Mouse (Mus musculus): Measurements from ENCODE around the gene Atp8a1. TPM values are rescaled to one million over a fixed set of nuclear protein-coding genes. Genes with fewer than 3 reads are reported as not detected.
A peak's percentile ranks its signal among the peaks of the same experiment; 100 is the strongest.

Gene Atp8a1
- total and polyA plus RNA-seq, 3 experiments, result 17.0 to 92.0 (median 23.5) TPM

DNA sequence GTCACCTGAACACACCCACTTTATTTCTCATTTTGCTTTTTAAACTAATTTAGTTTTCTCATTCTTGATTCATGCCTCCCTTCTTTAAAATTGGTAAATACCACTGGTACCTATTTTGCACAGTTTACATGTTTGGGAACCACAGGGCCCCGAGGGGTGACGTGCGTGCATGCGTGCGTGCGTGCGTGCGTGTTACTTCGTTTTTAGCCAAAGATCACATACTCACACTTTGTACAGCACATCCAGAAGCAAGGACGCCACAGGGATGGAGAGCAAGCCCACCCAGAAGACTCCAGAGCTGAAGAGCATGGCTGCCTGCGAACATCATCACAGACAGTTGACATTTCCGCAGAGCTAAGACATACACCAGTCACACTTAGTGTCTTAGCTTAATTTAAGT, 216.0 kb downstream of the Atp8a1 start:
- no peak for DNase-seq

GRCm38 (mm10) chr5:67629861-67630260, 217.4 kb downstream of the Atp8a1 start:
- no peak for DNase-seq

DNA sequence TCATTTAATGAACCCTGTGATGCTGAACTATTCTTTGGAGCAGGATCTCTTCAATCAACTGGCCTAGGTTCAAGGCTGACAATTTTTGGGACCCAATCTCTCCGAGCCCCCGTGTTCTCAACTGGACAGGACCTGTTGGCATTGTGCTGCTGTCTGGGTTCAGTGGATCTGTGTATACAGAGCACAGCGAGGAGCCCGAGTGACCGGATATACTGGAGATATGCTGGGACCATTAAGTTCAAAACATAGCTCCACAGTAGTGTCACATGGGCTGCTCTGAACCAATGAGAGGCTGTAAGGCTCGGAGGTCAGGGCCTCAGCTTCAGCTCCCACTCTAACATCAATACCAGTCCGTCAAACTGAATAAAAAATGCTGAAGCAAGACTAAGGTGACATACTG, 217.8 kb downstream of the Atp8a1 start:
- no peak for DNase-seq

- no peak for DNase-seq
These were observed 218.9 kb downstream of the Atp8a1 start for GRCm38 (mm10) chr5:67628180-67628940.

GRCm38 (mm10) chr5:67621230-67621629, 226.0 kb downstream of the Atp8a1 start:
- no peak for DNase-seq

- DNase-seq, result no peak
These were observed 237.8 kb downstream of the Atp8a1 start for GRCm38 (mm10) chr5:67609520-67609837.

DNA sequence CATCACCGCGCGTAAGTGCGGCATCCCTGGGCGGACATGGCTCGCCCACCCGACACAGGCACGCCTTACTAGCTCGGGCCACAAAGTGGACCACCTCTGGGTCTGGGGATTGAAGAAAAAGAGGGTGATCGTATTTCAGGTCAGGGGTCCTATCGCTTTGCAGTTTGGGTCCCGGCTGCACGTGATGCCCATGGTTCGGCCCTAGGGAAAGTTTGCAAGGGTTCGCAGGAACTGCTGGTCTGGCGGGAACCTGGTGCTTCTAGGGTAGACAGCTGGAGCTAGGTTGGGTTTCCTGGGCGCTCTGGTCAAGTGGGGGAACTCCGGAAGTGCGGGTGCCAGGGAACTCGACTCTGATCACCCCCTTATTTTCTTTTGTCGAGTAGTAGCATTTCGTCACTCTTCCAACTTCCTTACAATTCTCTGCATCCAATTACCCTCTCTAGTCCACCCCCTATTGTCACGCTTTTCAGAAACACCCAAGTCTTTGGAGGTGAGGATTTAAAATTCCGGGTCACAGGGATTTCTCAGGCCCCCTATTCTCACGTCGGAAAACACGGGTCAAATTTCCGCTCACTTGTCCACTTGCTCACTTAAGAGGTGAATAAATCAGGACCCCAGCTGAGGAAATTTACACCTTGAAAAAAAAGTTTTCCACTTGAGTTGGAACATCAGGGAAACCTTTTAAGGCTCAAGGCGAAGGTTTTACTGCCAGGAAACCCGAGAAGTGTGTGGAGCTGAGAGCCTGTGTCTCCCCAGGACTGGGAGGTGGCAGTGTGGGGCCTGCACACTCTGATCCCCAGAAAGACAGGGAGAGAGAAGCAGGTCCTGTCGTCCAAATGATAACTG, 238.3 kb downstream of the Atp8a1 start:
- no peak for DNase-seq

- DNase-seq, result peak; percentile 64
These were observed 239.2 kb downstream of the Atp8a1 start, which contains the start of gene Shisa3 for GRCm38 (mm10) chr5:67607804-67608673. Gene Shisa3 (plus strand): TSS chr5:67607882.

GRCm38 (mm10) chr5:67606916-67607803, 240.1 kb downstream of the Atp8a1 start:
- DNase-seq, result peak; percentile 37

DNA sequence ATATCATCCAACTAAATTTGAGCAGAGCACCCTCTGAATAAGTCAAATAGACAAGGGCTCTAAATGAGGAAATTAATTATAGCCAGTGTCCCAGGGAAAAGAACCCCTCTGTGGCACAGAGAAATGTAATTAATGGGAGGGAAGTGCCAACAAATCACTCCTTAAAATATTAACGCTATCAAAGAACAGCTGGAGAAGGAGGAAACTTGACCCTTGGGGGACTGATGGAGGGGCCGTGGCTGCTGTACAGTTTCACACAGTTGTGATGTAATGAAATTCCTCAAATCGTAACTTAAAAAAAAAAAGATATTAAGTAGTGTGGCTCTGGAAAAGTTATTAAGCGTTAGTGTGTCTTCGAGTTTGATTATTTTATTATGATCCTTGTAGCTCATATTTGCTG, 241.3 kb downstream of the Atp8a1 start:
- DNase-seq, result no peak

DNA sequence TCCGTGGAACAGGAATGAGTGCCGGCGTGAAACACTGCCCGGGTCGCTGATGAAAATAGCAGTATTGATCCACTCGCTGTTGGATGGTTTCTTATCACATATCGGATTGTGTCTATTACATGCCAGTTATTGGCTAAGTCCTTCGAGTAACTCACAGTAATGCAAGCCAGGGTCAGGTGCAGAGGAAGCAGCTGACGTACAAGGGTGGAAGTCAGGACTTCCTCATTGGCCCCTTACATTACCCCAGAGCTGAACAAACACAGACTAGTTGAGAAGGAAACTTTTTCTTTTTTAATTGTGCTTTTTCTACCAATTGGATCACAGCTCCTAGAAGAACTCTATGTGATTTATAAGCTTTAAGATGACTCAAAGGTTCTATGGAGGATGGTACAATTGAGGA, 247.3 kb downstream of the Atp8a1 start:
- no peak for DNase-seq

GRCm38 (mm10) chr5:67595629-67596028, 251.6 kb downstream of the Atp8a1 start:
- DNase-seq, result no peak

DNA sequence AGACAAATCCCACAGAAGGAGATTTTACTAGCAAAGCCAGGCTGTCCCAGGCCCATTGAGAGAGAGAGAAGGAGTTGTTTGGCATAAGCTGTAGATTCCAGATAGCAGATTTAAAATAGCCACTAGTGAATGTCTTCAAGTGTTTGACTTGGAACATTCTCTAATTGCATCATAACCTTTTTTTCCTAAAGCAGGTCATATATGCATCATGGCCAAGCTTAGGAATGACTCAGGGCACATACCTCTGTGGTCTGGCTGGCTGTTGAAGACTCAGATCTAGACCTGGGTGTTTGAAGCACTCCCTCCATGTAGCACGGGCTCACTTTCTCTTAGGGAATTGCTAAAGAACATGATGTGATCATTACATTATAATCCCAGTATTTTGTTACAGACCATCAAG, 252.2 kb downstream of the Atp8a1 start:
- no peak for DNase-seq

DNA sequence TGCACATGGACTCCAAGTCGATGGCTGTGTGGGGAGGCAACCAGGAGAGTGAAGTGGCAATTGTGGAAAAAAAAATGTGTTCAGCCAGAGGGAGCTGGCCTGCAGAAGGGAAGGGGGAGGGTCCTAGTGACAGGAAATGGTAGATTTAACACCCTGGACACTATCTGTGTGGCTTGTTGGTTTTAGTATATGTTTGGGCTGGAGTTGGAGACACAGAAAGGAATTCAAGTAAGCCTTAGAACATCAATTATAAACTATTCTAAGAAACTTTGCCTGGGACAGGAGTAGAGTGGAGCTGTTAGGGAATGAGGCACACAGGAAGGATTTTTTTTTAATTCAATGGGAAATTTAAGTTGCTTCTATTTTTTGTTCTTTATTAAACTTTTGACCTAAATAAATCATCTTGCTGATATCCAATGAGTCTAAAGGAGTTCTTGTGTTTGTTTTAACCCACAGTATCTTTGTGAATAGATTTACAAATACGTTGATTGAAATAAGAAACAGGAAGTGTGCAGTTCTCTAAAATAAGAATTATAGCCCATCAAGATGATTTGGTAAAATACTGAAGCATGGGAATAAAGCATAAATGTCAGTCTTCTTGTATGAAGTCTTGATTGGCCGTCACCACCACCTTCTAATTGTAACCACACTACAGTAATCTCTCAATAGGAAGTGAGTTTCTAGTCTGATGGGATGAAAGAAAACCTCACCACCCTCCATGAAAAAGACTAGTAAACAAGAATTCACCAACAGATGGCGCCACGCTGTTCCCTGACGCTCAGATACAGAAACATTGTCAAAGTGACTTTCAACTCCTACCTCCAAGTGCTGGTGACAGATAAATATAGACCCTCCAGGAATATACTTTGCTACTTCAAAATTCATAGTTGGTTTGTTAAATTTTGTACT, 267.3 kb downstream of the Atp8a1 start:
- no peak for DNase-seq

DNA sequence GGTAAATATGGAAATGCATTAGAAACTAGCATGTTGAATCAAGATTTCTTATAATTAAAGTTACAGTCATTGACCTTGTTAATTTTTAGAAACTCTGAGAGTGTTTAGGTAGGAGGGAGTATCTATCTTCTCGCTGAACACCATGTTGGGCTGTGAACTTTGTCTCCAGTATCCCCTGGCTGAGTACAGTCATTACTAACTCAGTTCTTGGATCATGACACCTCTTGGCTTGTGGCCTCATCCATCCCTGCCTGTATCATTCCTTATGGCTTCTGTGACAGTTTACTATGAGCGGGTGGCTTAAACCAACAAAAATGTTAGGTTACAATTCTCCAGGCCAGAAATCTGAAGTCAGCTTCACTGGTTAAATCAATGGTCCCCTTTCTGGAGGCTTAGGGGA, 271.5 kb downstream of the Atp8a1 start:
- DNase-seq, result no peak

DNA sequence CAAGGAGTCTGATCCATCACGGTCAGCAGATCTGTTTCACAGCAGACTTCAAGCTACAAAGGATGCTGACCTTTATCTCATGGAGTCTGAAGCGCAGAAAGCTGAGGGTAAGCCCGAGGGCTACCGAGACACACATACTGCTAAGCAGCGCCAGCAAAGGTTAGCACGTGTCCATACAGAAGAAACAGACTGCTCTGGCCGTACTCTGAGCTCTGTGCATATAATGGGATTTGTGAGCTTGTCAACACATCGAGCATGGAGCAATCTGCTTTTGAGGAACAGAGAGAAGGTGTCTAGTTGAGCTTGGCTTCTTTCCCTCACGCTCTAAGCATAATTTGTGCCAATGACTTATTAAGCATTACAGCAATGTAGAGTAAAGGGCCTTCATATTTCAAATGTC, 273.2 kb downstream of the Atp8a1 start:
- no peak for DNase-seq

DNA sequence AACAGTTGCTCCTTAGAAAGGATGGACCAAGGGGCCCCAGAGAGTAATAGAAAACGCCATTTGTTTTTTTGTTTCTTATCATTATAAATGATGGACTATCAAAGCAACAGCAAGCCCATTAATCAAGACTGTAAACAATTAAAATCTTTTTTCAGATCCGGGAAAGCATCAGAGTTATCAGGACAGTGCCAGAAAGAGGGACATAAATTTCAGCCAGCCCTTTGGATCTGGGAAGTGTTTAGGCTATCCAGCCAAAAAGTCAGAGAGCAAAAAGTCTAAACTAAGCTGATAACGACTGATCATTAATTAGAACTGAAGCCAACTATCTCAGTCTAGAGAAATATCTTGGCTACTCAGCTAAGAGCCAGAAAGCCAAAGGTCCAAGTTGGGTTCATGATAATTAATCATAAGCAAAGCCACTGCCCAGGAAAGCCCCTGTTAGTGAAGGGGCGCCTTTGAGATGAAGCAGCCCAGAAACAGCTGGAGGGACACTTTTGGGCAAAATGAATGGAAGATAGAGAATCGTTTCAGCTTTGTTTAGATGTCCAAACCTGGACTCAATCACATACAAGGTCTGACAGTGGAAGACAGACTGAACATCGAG, 274.6 kb downstream of the Atp8a1 start:
- DNase-seq, result no peak
